Mouse (Mus musculus) limb, embryonic 15.5 days (tissue): Measurements from ENCODE around the gene Eif3i. TPM values are rescaled to one million over a fixed set of nuclear protein-coding genes. Genes with fewer than 3 reads are reported as not detected.

ENCODE experiments used
- ATAC-seq: fragments of 200-750 bp; cut with Nextera tagmentation; 2 replicates; pipeline ENCODE4 v1.8.0; 2017; ENCODE audit warnings: low read depth, moderate TSS enrichment; ENCODE audit not compliant: insufficient number of reproducible peaks, low FRiP score, low TSS enrichment
- H3K27ac ChIP-seq: fragments of 300-500 bp; sonication (generic); 2 replicates; pipeline ENCODE4 v1.5.1; 2015; ENCODE audit warnings: moderate library complexity, mild to moderate bottlenecking, inconsistent platforms
- H3K27me3 ChIP-seq: fragments of 300-500 bp; sonication (generic); 2 replicates; pipeline ENCODE4 v1.6.1; 2015; ENCODE audit warnings: inconsistent platforms
- H3K36me3 ChIP-seq: fragments of 300-500 bp; sonication (generic); 2 replicates; pipeline ENCODE4 v1.6.1; 2015; ENCODE audit warnings: inconsistent platforms
- H3K4me1 ChIP-seq: fragments of 300-500 bp; sonication (generic); 2 replicates; pipeline ENCODE4 v1.6.1; 2015; ENCODE audit warnings: inconsistent platforms
- H3K4me2 ChIP-seq: fragments of 300-500 bp; sonication (generic); 2 replicates; pipeline ENCODE4 v1.6.1; 2015; ENCODE audit warnings: mild to moderate bottlenecking, inconsistent platforms
- H3K4me3 ChIP-seq: fragments of 300-500 bp; sonication (generic); 2 replicates; pipeline ENCODE4 v1.5.1; 2015; ENCODE audit warnings: mild to moderate bottlenecking, inconsistent platforms
- H3K9ac ChIP-seq: fragments of 300-500 bp; sonication (generic); 2 replicates; pipeline ENCODE4 v1.6.1; 2015; ENCODE audit warnings: inconsistent platforms
- H3K9me3 ChIP-seq: fragments of 300-500 bp; sonication (generic); 2 replicates; pipeline ENCODE4 v1.6.1; 2016; ENCODE audit warnings: inconsistent platforms
- WGBS: fragments of 180-500 bp; shearing (Covaris S2); methylation state at CpG from one replicate; pipeline ENCODE4 v1.1.7; 2015; 5-methylcytosine and 5-hydroxymethylcytosine counted together
- polyA plus RNA-seq: library from polyadenylated mRNA; unstranded; fragments of >200 nt; fragmentation: Nextera tagmentation; extraction: Ambion mirVana; gene quantifications from 2 replicates; pipeline ENCODE4 v1.2.1, GENCODE M21; 2015

Eif3i gene
- polyA plus RNA-seq, 1 experiment from 2014 or later = 275 TPM

- ATAC-seq = no peak
Observed at GRCm38 (mm10) chr4:129571551-129572084, 28.8 kb downstream of the Eif3i start.

GRCm38 (mm10) chr4:129570028-129570427, 30.4 kb downstream of the Eif3i start:
- H3K27ac ChIP-seq = no peak overlapping the region
- no peaks in the 10 kb centered on the region for H3K27me3 ChIP-seq
- no peaks in the 10 kb centered on the region for H3K36me3 ChIP-seq
- H3K9ac ChIP-seq = no peak overlapping the region
- 0 out of 2 replicates have a peak, but pooled peaks cover under 1% of the 10 kb centered on the region for H3K4me1 ChIP-seq
- 83% methylated on average over 6 of the region's 6 CpGs for WGBS
- no peak overlapping the region for H3K4me3 ChIP-seq
- no peak for ATAC-seq
- H3K4me2 ChIP-seq = no peak overlapping the region
- no peaks in the 10 kb centered on the region for H3K9me3 ChIP-seq

More at GRCm38 (mm10) chr4:129571551-129572084, 28.8 kb downstream of the Eif3i start:
- H3K9me3 ChIP-seq = no peaks in the 10 kb centered on the region
- H3K4me3 ChIP-seq = no peak overlapping the region
- no peaks in the 10 kb centered on the region for H3K36me3 ChIP-seq
- WGBS = 69% methylated on average over 8 of the region's 8 CpGs
- H3K9ac ChIP-seq = no peak overlapping the region
- H3K4me2 ChIP-seq = no peak overlapping the region
- no peaks in the 10 kb centered on the region for H3K27me3 ChIP-seq
- H3K27ac ChIP-seq = no peak overlapping the region
- 0 out of 2 replicates have a peak, but pooled peaks cover 6% of the 10 kb centered on the region for H3K4me1 ChIP-seq

DNA sequence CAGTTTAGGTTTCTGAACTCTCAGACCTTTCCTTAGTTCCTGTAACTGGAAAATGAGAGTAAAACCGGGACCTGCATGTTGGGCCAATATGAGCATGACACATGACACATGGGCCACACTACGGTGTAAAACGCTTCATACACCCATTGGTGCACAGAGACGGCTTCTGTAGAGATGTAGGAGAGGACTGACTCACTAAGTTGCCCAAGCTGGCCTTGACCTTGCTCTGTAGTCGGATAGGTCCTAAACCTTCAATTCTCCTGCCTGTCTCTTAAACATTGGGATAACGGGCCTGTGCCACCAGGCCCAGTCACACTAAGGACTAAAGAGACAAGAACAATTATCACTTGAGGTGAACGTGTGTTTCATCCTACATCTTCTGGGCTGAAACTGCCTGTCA, 32.1 kb downstream of the Eif3i start:
- Histone ChIP-seq H3K4me2 (no peak overlapping the region), H3K4me1 (no peaks in the 10 kb centered on the region), H3K27me3 (no peaks in the 10 kb centered on the region), H3K9ac (no peak overlapping the region), H3K36me3 (no peaks in the 10 kb centered on the region), H3K4me3 (no peak overlapping the region), H3K27ac (no peak overlapping the region), H3K9me3 (no peaks in the 10 kb centered on the region)
- ATAC-seq = no peak
- WGBS = 90% methylated on average over 7 of the region's 7 CpGs

GRCm38 (mm10) chr4:129565139-129565538, 35.3 kb downstream of the Eif3i start:
- Histone ChIP-seq H3K9me3 (no peaks in the 10 kb centered on the region), H3K4me1 (no peaks in the 10 kb centered on the region), H3K36me3 (no peaks in the 10 kb centered on the region), H3K4me3 (no peak overlapping the region), H3K27ac (no peak overlapping the region), H3K9ac (no peak overlapping the region), H3K27me3 (no peaks in the 10 kb centered on the region), H3K4me2 (no peak overlapping the region)
- no peak for ATAC-seq
- WGBS = 79% methylated on average over 6 of the region's 6 CpGs

DNA sequence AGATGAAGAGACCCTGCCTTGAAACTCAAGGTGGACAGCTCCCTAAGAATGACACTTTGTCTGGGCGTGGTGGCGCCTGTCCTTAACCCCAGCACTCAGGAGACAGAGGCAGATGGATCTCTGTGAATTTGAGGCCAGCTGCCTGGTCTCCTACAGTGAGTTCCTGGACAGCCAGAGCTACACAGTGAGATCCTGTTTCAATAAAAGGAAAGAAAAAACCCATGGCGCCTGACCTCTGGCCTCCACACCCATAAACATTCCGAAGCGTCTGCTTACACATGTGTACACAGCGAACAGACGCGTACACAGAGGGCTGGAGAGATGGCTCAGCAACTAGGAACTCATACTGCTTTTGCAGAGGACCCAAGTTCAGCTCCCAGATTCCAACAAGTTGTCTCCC, 36.7 kb downstream of the Eif3i start:
- H3K27ac ChIP-seq = no peak overlapping the region

DNA sequence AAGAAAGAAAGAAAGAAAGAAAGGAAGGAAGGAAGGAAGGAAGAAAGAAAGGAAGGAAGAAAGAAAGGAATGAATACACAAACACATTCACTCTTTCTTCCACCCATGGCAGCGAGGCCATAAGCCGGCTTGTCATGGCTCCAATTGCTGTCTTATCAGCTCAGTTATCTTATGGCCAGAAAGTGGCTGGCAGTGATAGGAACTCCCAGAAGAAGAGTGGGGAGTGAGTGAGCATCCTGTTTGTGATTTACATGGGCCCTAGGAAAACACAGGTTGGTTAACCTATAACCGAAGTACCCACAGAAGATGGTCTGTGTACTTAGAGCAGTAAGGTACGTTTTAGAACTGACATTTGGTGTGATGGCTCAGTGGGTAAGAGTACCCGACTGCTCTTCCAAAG, 39.3 kb downstream of the Eif3i start:
- no peak overlapping the region for H3K4me2 ChIP-seq
- H3K9ac ChIP-seq = no peak overlapping the region
- no peak for ATAC-seq
- H3K27me3 ChIP-seq = no peaks in the 10 kb centered on the region
- no peaks in the 10 kb centered on the region; the same call in 1 of the 2 replicates for H3K4me1 ChIP-seq
- no peak overlapping the region for H3K27ac ChIP-seq
- no peak overlapping the region for H3K4me3 ChIP-seq
- no peaks in the 10 kb centered on the region for H3K36me3 ChIP-seq
- H3K9me3 ChIP-seq = no peaks in the 10 kb centered on the region
- 88% methylated on average over 5 of the region's 5 CpGs for WGBS

More for the DNA sequence above, 36.7 kb downstream of the Eif3i start:
- Histone ChIP-seq H3K9ac (no peak overlapping the region), H3K9me3 (no peaks in the 10 kb centered on the region), H3K4me2 (no peak overlapping the region), H3K27me3 (no peaks in the 10 kb centered on the region), H3K4me3 (no peak overlapping the region), H3K36me3 (no peaks in the 10 kb centered on the region), H3K4me1 (no peaks in the 10 kb centered on the region)
- WGBS = 25% methylated on average over 8 of the region's 8 CpGs
- no peak for ATAC-seq

DNA sequence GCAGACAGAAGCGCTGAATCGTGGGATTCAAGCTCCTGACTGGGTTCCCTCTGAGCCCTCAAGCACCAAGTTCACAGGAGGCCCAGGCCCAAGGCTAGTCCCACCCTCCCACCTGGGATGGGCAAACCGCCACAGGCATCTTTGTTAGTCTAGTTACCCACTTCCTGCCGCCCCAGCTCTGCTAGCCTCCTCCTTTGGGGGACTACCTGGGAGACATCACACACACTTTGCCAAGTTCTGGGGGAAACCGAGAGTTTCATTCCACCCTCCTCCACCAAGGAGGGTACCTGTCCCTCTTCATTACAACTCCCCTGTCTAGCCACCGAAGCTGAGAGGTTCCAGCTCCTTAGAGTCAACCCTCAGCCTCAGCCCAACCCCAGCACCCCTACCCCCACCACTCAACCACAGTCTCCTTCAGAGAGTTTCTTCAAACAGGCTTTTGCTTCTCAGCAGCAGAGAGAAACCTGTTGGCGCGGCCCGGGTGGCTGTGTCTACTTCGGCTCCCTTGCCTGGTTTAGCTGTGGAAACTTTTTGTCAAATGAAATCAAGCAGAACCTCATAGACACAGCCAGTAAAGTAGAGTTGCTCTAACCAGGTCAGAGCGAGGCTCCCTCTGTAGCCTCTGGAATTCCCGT, 42.0 kb downstream of the Eif3i start:
- Histone ChIP-seq H3K36me3 (no peaks in the 10 kb centered on the region), H3K27ac (no peak overlapping the region), H3K9me3 (no peaks in the 10 kb centered on the region), H3K4me1 (peaks cover 11% of the 10 kb centered on the region), H3K27me3 (no peaks in the 10 kb centered on the region), H3K9ac (no peak overlapping the region), H3K4me2 (no peak overlapping the region), H3K4me3 (no peak overlapping the region)
- 83% methylated on average over 12 of the region's 12 CpGs for WGBS
- ATAC-seq = no peak

DNA sequence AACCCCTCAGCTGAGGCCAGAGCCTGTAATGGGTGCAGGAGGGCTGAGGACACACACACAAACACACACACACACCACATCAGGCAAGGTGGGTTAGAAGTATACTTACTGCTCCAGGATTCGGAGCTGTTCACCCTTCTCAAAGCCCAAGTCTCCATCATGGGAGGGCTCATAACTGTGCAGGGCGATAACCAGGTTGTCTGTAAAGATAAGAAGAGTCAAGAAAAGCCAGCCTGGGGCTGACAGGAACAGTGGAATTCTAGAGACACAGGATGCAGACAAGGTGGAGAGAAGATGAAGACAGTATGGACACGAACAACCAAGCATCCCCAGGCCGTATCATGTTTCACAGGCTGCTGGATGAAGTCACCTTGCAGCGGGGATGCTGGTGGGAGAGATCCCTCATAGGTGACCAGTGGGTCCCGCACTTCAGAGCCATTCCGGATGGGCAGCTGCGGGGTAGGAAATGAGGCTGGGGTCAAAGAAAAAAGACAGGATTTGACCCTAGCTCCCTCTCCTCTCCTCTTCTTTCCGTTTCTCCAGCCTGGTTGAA, 43.1 kb downstream of the Eif3i start:
- Histone ChIP-seq H3K9me3 (no peaks in the 10 kb centered on the region), H3K4me1 (peaks cover 11% of the 10 kb centered on the region), H3K36me3 (no peaks in the 10 kb centered on the region), H3K27me3 (no peaks in the 10 kb centered on the region), H3K27ac (no peak overlapping the region; the same call in 1 of the 2 replicates), H3K4me2 (peak overlapping the region; percentile 74; the same call in 1 of the 2 replicates), H3K4me3 (no peak overlapping the region), H3K9ac (no peak overlapping the region)
- no peak for ATAC-seq
- 68% methylated on average over 9 of the region's 9 CpGs for WGBS

DNA sequence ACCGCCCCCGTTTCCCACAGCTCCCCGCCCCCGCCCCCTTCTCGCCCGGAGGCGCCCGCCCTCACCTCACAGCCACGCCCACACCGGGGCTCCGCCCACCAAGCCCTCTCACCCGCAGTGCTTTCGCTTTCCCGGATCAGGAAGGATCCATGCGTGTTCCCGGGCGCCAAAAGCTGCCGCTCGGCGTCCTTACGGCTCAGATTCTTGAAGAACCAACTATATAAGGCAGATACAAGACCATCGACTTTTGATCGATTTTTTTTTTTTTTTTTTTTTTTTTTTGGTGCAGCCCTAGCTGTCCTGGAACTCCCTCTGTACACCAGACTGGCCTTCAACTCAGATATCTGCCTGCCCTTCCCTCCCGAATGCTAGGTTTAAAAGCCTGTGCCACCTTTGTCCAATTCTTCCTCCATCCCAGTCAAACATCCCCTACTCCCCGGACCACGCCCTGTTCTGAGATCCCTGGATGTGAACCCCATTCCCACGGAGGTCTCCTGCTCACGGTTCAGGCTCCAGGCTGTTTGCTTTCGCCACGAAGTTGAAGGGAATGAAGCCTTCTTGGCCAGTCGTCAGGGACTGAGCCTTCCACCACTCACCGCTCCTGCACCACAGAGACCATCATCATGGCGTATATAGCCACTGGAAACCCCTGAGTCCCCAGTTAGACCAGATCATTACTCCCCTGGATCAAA, 43.8 kb downstream of the Eif3i start:
- peak overlapping the region; percentile 74 for H3K4me2 ChIP-seq
- peak; percentile 78 for ATAC-seq
- H3K4me3 ChIP-seq = peak overlapping the region; percentile 54
- 7% methylated on average over 33 of the region's 33 CpGs for WGBS
- H3K4me1 ChIP-seq = peaks cover 11% of the 10 kb centered on the region
- no peaks in the 10 kb centered on the region for H3K9me3 ChIP-seq
- H3K27ac ChIP-seq = peak overlapping the region; percentile 71
- peak overlapping the region; percentile 29; the same call in 1 of the 2 replicates for H3K9ac ChIP-seq
- H3K27me3 ChIP-seq = no peaks in the 10 kb centered on the region
- no peaks in the 10 kb centered on the region for H3K36me3 ChIP-seq

GRCm38 (mm10) chr4:129555862-129556531, 44.5 kb downstream of the Eif3i start:
- Histone ChIP-seq H3K4me2 (peak overlapping the region; percentile 74), H3K36me3 (no peaks in the 10 kb centered on the region), H3K9ac (peak overlapping the region; percentile 29), H3K9me3 (no peaks in the 10 kb centered on the region), H3K27me3 (no peaks in the 10 kb centered on the region), H3K4me3 (peak overlapping the region; percentile 54), H3K27ac (peak overlapping the region; percentile 71), H3K4me1 (peaks cover 11% of the 10 kb centered on the region)
- under 1% methylated on average over 24 of the region's 24 CpGs for WGBS
- peak; percentile 32 for ATAC-seq

DNA sequence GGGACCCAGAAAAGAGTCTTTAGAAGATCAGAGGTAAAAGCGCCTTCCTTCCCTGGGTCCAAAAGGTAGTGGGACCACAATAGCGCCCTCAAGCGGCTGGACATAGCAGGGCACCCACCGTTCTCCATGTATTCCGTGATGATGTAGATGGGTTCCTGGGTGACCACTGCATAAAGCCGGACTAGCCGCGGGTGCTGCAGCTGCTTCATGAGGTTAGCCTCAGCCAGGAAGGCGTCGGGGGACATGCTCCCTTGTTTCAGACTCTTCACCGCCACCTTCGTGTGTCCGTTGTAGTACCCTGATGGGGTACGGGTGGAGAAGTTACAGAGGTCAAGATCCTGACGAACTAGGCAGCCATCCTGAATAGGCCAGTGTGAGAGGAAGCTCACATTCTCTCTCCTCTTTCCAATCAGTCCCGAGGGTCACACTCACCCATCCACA, 45.0 kb downstream of the Eif3i start:
- peak overlapping the region; percentile 29; the same call in 1 of the 2 replicates for H3K9ac ChIP-seq
- H3K36me3 ChIP-seq = no peaks in the 10 kb centered on the region
- H3K4me2 ChIP-seq = peak overlapping the region; percentile 74
- peak overlapping the region; percentile 54 for H3K4me3 ChIP-seq
- H3K4me1 ChIP-seq = peaks cover 11% of the 10 kb centered on the region
- no peaks in the 10 kb centered on the region for H3K27me3 ChIP-seq
- 5% methylated on average over 16 of the region's 16 CpGs for WGBS
- no peaks in the 10 kb centered on the region for H3K9me3 ChIP-seq
- ATAC-seq = 0 out of 2 replicates have a peak, but pooled peaks have one; percentile 22
- no peak overlapping the region for H3K27ac ChIP-seq
